Mouse (Mus musculus) megakaryocyte, embryonic 14.5 days (primary cell): ENCODE measurements around the gene Pmm1. TPM values are rescaled to one million over a fixed set of nuclear protein-coding genes. Genes with fewer than 3 reads are reported as not detected.
A peak's percentile ranks its signal among the peaks of the same experiment; 100 is the strongest.

Experiments
- H3K27me3 ChIP-seq: replicated peaks from 2 replicates; pipeline ENCODE3; 2012; ENCODE audit warnings: inconsistent platforms
- H3K36me3 ChIP-seq: replicated peaks from 2 replicates; pipeline ENCODE3; 2012; ENCODE audit warnings: low read length, inconsistent platforms, mixed read lengths
- H3K4me1 ChIP-seq: 2 replicates; pipeline ENCODE4 v1.6.1; 2012; ENCODE audit warnings: inconsistent platforms
- H3K4me3 ChIP-seq: replicated peaks from 2 replicates; pipeline ENCODE3; 2012; ENCODE audit warnings: moderate library complexity, mild to moderate bottlenecking, inconsistent platforms
- H3K9me3 ChIP-seq: 2 replicates; pipeline ENCODE4 v1.6.1; 2012; ENCODE audit warnings: inconsistent platforms
- FLI1 ChIP-seq: IDR thresholded peaks from 2 replicates; pipeline ENCODE4 v1.6.1; 2012; ENCODE audit warnings: low read length, inconsistent platforms, mixed read lengths
- GATA1 ChIP-seq: IDR thresholded peaks from 3 replicates; pipeline ENCODE4 v1.6.1; 2012; ENCODE audit warnings: mixed read lengths, low read length, inconsistent platforms, borderline replicate concordance
- polyA plus RNA-seq: library from polyadenylated mRNA; stranded (reverse); fragments of >175 nt; gene quantifications from 2 replicates; pipeline ENCODE4 v1.2.3, GENCODE M21; 2012; ENCODE audit warnings: low replicate concordance; ENCODE audit not compliant: insufficient read depth

Pmm1 gene
- polyA plus RNA-seq, 1 experiment, result 42.9 TPM

DNA sequence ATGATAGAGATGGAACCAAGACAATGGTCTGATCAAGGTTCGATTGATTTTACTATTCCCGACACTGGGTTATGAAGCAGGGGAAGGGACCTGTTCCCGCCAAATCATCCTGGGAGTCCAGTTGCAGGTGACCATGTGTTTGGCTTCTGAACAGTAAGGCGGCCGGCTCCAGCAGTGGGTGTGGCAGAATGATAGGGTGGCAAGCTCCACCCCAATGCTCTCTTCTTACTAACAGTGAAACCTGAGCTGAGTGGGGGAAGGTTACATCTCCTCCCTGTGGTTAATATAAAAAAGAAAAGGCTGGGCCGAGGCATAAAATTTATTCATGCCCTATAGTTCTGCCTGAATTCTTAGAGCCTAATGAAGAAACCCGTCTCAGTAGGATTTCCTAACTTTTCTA is 8.4 kb upstream of the Pmm1 start:
- H3K4me1 ChIP-seq, result peaks cover 20% of the 10 kb centered on the region
- H3K27me3 ChIP-seq, result peaks cover 6% of the 10 kb centered on the region
- peaks cover 4% of the 10 kb centered on the region for H3K9me3 ChIP-seq
- TF ChIP-seq FLI1 (no peak), GATA1 (no peak)
- H3K4me3 ChIP-seq, result no peak overlapping the region
- H3K36me3 ChIP-seq, result no peaks in the 10 kb centered on the region

- TF ChIP-seq GATA1 (no peak), FLI1 (no peak)
- H3K9me3 ChIP-seq, result peaks cover 4% of the 10 kb centered on the region
- peaks cover 6% of the 10 kb centered on the region for H3K27me3 ChIP-seq
- peaks cover 20% of the 10 kb centered on the region for H3K4me1 ChIP-seq
- no peak overlapping the region for H3K4me3 ChIP-seq
- no peaks in the 10 kb centered on the region for H3K36me3 ChIP-seq
These were observed 7.7 kb upstream of the Pmm1 start for GRCm38 (mm10) chr15:81968447-81968846.

- Histone ChIP-seq H3K4me3 (no peak overlapping the region), H3K4me1 (peaks cover 20% of the 10 kb centered on the region), H3K27me3 (peaks cover 6% of the 10 kb centered on the region), H3K36me3 (no peaks in the 10 kb centered on the region), H3K9me3 (peaks cover 4% of the 10 kb centered on the region)
- TF ChIP-seq GATA1 (no peak), FLI1 (no peak)
These were observed 7.1 kb upstream of the Pmm1 start for GRCm38 (mm10) chr15:81967821-81968220.

DNA sequence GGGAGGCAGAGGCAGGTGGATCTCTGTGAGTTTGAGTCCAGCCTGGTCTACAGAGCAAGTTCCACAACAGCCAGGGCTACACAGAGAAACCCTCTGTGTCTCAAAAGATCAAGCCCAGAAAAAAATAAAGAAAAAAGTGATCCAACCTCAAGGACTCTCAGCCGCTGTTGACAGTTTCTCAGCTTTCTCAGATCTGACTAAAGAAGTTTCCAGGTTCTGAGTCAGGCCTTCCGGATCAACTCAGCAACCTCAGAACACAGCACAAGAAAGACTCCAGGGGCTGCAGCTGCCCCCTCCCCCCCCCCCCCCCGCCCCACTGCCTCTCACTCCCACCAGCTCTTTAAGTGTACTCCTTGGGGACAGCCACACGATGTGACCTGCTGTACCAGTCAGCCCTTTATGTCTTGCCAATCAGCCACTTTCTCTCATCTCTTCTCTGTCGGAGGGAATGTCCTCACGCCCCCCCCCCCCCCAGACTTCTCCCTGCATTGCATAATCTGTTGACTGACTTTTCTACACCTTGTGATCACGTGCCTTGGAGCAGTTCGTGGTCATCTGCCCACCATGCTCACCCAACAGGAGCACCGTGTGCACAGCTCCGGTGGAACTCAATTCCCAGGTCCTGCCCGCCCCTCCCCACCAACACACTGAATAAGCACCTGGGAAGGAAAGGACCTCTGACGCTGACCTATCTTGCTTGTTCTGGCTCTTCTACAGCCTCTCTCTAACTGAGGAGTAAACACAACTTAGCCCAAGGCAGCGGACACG is 5.5 kb upstream of the Pmm1 start:
- H3K4me3 ChIP-seq, result no peak overlapping the region
- TF ChIP-seq FLI1 (no peak), GATA1 (no peak)
- no peaks in the 10 kb centered on the region for H3K36me3 ChIP-seq
- peaks cover 6% of the 10 kb centered on the region for H3K27me3 ChIP-seq
- peaks cover 20% of the 10 kb centered on the region for H3K4me1 ChIP-seq
- no peaks in the 10 kb centered on the region for H3K9me3 ChIP-seq

DNA sequence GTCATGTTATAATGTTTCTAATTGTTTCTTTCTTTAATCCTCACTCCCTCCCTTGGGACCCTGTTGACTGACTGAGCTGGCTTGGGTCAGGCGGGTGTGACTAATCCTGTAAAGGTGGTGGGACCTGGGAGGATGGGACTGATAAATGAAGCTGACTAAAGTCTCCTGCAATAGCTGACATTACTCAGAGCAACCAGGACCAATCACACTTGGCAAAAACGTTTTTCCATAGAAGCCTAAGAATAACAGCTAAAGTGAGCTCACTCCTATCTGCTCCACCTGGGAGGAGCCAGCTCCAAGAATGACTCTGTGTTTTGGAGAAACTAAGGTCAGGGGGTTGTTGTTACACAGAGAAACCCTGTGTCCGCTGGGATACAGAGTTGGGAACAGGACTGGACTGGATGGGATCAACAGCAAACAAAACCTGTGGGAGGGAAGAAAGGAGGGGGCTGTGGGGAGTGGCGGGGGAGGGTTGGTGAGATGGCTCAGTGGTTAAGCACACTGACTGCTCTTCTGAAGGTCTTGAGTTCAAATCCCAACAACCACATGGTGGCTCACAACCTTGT is 4.3 kb upstream of the Pmm1 start:
- Histone ChIP-seq H3K36me3 (no peaks in the 10 kb centered on the region), H3K27me3 (peaks cover 6% of the 10 kb centered on the region), H3K4me1 (peaks cover 25% of the 10 kb centered on the region), H3K9me3 (no peaks in the 10 kb centered on the region), H3K4me3 (no peak overlapping the region)
- no peak for TF ChIP-seq FLI1

- H3K4me3 ChIP-seq, result no peak overlapping the region
- peaks cover 6% of the 10 kb centered on the region for H3K27me3 ChIP-seq
- H3K9me3 ChIP-seq, result no peaks in the 10 kb centered on the region
- peaks cover 33% of the 10 kb centered on the region for H3K4me1 ChIP-seq
- H3K36me3 ChIP-seq, result no peaks in the 10 kb centered on the region
- TF ChIP-seq GATA1, result no peak
- no peak for TF ChIP-seq FLI1
These were observed 3.5 kb upstream of the Pmm1 start for GRCm38 (mm10) chr15:81964262-81964661.

GRCm38 (mm10) chr15:81961078-81961451 is 335 bp upstream of the Pmm1 start:
- H3K27me3 ChIP-seq, result no peaks in the 10 kb centered on the region

GRCm38 (mm10) chr15:81958906-81959305 is 1.8 kb downstream of the Pmm1 start:
- Histone ChIP-seq H3K4me3 (no peak overlapping the region), H3K27me3 (no peaks in the 10 kb centered on the region), H3K36me3 (peaks cover 38% of the 10 kb centered on the region), H3K9me3 (no peaks in the 10 kb centered on the region), H3K4me1 (peaks cover 29% of the 10 kb centered on the region)
- no peak for TF ChIP-seq GATA1
- TF ChIP-seq FLI1, result no peak

More at GRCm38 (mm10) chr15:81961078-81961451, 335 bp upstream of the Pmm1 start:
- no peak for TF ChIP-seq GATA1
- TF ChIP-seq FLI1, result no peak
- Histone ChIP-seq H3K36me3 (peaks cover 17% of the 10 kb centered on the region), H3K4me3 (peak overlapping the region; percentile 98), H3K9me3 (no peaks in the 10 kb centered on the region), H3K4me1 (peaks cover 34% of the 10 kb centered on the region)

DNA sequence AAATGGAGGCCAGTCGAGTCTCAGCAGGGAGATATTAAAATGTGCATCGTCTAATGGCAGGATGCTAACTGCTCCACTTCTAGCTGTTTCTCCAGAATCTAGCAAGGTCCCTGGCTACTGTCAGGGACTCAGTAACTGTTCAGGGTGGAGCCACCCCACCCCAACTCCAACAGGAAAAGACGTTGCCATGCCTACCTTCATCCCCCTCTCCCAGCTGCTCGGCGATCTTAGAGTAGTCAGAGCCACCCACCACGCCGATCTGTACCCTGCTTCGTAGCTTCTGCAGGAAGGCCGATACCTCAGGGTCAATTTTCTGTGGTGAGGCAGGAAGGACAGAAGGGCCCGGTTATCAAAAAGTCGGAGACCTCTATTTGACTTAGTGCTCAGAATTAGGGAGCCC is 3.1 kb downstream of the Pmm1 start:
- no peaks in the 10 kb centered on the region for H3K27me3 ChIP-seq
- peaks cover 29% of the 10 kb centered on the region for H3K4me1 ChIP-seq
- no peaks in the 10 kb centered on the region for H3K9me3 ChIP-seq
- TF ChIP-seq FLI1 (no peak), GATA1 (no peak)
- no peak overlapping the region for H3K4me3 ChIP-seq
- peaks cover 48% of the 10 kb centered on the region for H3K36me3 ChIP-seq

DNA sequence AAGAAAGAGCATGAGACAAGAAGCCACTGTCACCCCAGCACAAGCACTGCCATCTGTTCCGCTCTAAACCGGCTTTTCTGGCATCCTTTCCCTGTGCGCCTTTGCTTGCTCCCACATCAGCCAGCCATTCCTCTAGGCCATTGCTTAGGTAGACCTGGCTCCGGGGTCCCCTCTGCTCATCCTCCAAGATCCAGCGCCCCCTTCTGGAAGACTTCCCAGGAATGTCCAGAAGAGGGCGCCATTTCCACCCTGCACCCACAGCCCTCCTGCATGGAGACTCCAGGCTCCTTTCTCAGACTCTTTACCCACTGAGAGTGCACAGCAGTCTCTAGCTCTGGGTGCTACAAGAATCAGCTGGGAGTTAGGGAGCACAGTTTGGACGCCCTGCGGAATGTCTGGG is 4.3 kb downstream of the Pmm1 start:
- H3K27me3 ChIP-seq, result no peaks in the 10 kb centered on the region
- H3K9me3 ChIP-seq, result no peaks in the 10 kb centered on the region
- TF ChIP-seq FLI1 (no peak), GATA1 (no peak)
- peaks cover 60% of the 10 kb centered on the region for H3K36me3 ChIP-seq
- H3K4me1 ChIP-seq, result peaks cover 29% of the 10 kb centered on the region
- H3K4me3 ChIP-seq, result no peak overlapping the region

GRCm38 (mm10) chr15:81955414-81955813 is 5.3 kb downstream of the Pmm1 start:
- Histone ChIP-seq H3K4me1 (peaks cover 28% of the 10 kb centered on the region), H3K27me3 (no peaks in the 10 kb centered on the region), H3K9me3 (no peaks in the 10 kb centered on the region), H3K4me3 (no peak overlapping the region), H3K36me3 (peaks cover 70% of the 10 kb centered on the region)
- TF ChIP-seq GATA1, result no peak
- TF ChIP-seq FLI1, result no peak
